Comparison of ENCODE assay signal across 13 mouse cellular contexts in genomic region chr19:31442311-31442710, GRCm38 (mm10).
"Had no signal": no experiment of that assay in that cellular context is flagged by ENCODE, and none has a peak within 500 bp of the region (broad histone marks: within the 10 kb centered on the region; RNA-seq: fewer than 3 reads in every experiment).

No protein-coding gene starts in this region.

- DNase-seq: gastrocnemius, adult 2 months; gastrocnemius, postnatal 10 days; gastrocnemius, postnatal 25 days; heart, adult 2 months; heart, postnatal 10 days; heart, postnatal 4 days; kidney, adult 11 months; kidney, adult 2 months; kidney, adult 9 months; kidney, postnatal 14 days; kidney, postnatal 36 days; layer of hippocampus, adult 9-11 months; left cerebral cortex, postnatal 4 days had no signal
